Mouse (Mus musculus): ENCODE data around the gene Spag16.

GRCm38 (mm10) chr1:69785129-69785528 lies 41.6 kb upstream of the Spag16 start:
- TF ChIP-seq POLR2A (IDR thresholded peaks at IDR 0.05; ENCODE audit: insufficient read length, low read depth) (no peak), E2F4 (IDR thresholded peaks at IDR 0.05; ENCODE audit: insufficient read depth) (no peak), REST (IDR thresholded peaks at IDR 0.05; ENCODE audit: insufficient read depth, insufficient read length) (no peak), MYOG (IDR thresholded peaks at IDR 0.05; ENCODE audit: control insufficient read depth in 1 of 3, insufficient read depth in 1 of 3, insufficient read length in 2 of 3, low read depth in 2 of 3) (no peak), CEBPB (IDR thresholded peaks at IDR 0.05; ENCODE audit: insufficient read depth, poor library complexity, severe bottlenecking) (no peak)

Data from myocyte (in vitro differentiated cells).